Mouse (Mus musculus) colon, adult 2 months (tissue): ENCODE results near the gene Smr3a. TPM values are rescaled to one million over a fixed set of nuclear protein-coding genes. Genes with fewer than 3 reads are reported as not detected.

Experiments used
- polyA plus RNA-seq: library from polyadenylated mRNA; depleted of rRNA; stranded (reverse); fragments of >200 nt; gene quantifications from 2 replicates; pipeline ENCODE4 v1.2.3, GENCODE M21; 2012; rRNA removed

Gene Smr3a
- not detected in 2 replicates for polyA plus RNA-seq

DNA sequence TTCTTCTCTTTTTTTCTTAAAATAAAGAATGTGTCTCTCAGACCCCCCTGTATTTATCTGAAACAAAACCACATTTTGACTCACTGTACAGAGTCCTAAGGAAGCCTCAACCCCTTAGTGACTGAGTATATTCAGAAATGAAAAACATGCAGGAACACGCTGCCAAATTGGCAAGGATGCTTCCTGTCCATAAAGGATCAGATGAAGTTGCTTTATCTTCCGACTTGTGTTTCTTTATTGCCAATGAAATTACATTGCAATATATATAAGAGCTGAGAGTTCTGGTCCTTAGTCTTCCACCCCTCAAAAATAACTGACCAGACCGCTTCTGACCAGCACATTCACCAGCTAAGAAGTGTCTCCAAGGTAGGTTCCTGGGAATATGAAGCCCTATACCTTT lies at the start of gene Smr3a:
TSS of gene Smr3a (plus strand) at position 301 of the 400 bp plus-strand sequence.

DNA sequence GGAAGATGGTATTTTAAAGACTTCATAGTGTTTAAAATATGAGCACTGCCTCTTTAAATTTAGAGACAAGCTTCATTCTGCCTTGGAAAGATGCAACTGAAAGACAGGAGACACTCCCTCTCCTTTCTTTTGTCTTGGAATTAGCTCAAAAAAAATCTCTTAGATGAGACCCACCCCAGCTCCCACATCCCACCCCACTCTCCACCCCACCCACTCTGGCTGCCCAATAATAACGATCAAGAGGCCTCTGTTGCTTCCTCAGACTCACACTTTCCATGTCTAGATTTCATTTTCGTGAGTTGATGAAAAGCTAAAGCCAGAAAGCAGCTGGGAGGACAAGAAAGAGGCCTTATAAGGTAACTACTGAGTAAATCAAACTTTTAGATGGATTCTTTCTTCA lies 33.1 kb upstream of the Smr3a start, which contains the start of the genes 2310003L06Rik and Gm28434:
TSS of gene 2310003L06Rik (plus strand) at position 259 of the 400 bp plus-strand sequence.
TSS of gene Gm28434 (plus strand) at position 317 of the 400 bp plus-strand sequence.

DNA sequence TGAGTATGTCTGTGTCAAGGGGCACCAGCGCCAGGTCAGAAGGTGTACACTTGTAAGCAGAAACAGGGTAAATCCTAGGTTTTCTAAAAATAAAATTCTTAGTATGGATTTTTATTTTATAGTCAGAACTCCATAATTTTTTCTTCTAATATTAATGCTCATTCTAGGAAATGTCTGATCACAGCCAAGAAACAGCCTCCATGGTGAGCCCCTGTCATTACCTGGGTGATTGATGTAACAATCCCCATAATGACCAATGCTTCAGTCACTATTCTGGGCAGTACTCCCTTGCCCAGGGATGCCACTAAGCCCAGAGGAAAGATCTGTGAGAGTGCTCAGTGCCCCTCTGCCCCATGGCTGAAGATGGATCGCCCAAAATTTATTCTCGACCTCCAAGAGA lies 23.2 kb upstream of the Smr3a start, which contains the start of gene Cabs1:
TSS of gene Cabs1 (plus strand) at position 301 of the 400 bp plus-strand sequence.

Other genes with a start within 250 kb of the Smr3a start
- gene Csn1s2a, start 228.0 kb upstream of the Smr3a start, polyA plus RNA-seq = not detected in 2 replicates
- gene Csn1s2b, start 194.5 kb upstream of the Smr3a start, polyA plus RNA-seq = not detected in 2 replicates
- gene Prr27, start 176.9 kb upstream of the Smr3a start, polyA plus RNA-seq = not detected in 2 replicates
- not detected in 2 replicates for gene Odam, start 117.5 kb upstream of the Smr3a start, polyA plus RNA-seq
- gene Csn3, start 77.0 kb upstream of the Smr3a start, polyA plus RNA-seq = not detected in 2 replicates
- not detected in 2 replicates for gene 2310003L06Rik, start 33.1 kb upstream of the Smr3a start, polyA plus RNA-seq
- gene Gm28434, start 33.0 kb upstream of the Smr3a start, polyA plus RNA-seq = not detected in 2 replicates
- gene Cabs1, start 23.1 kb upstream of the Smr3a start, polyA plus RNA-seq = not detected in 2 replicates
- gene Smr2, start 84.0 kb downstream of the Smr3a start, polyA plus RNA-seq = not detected in 2 replicates
- not detected in 2 replicates for gene Gm11116, start 109.0 kb downstream of the Smr3a start, polyA plus RNA-seq
- not detected in 2 replicates for gene Gm11115, start 151.6 kb downstream of the Smr3a start, polyA plus RNA-seq